Mouse (Mus musculus) kidney, postnatal 25 days (tissue): ENCODE results near the gene 3110021N24Rik.
A peak's percentile ranks its signal among the peaks of the same experiment; 100 is the strongest.
"Not testable (repeated sequence)": the region's sequence is repeated elsewhere in the genome, so short reads cannot be mapped to it uniquely, and the experiment has no call there.

Experiments
- DNase-seq, 2 experiments: peaks; one replicate each; pipeline ENCODE4 v3.0.0; 2021; ENCODE audit warnings: mixed read lengths in 2 of 2

Gene 3110021N24Rik

DNA sequence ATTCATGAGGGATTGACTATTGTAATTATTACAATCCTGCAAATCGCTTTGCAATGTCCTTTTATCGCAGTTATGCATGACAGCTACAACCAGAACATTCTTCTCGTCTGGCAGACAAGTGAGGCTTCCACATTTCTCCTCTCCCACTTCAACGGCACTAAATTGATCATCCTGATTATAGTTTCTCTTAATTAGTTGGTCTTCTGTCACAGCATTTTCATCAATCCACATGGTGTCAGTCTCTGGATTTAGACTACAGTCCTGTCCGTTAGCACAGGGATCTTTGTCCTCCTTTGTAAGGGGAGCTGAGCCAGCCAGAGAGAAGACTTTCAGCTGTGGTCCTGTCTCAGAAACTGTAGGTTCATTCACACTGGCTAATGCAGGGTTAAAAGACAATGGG, at the start of gene 3110021N24Rik:
Gene 3110021N24Rik (plus strand): TSS at position 301 of the 400 bp plus-strand sequence.
- DNase-seq: no peak

DNA sequence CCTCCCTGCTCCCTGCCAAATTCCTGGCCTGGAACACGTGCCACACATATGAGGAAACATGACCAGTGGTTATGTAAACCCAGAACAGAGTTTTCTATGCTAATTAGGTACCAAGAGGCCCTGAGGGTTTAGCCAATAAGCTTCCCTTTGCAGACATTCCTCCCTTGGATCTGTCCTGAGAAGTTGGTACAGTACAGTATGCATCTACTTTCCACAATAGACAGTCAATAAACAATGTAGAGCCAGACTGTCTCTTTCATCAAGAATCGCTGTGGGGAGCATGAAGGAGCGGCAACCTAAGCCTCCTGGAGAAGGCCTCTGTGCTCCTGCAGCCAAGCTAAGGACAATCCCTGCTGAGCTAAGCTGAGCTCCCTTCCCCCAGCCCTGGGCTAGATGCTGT, 33.3 kb upstream of the 3110021N24Rik start:
- peak in 1 of 2 experiments; percentile 37 for DNase-seq

DNA sequence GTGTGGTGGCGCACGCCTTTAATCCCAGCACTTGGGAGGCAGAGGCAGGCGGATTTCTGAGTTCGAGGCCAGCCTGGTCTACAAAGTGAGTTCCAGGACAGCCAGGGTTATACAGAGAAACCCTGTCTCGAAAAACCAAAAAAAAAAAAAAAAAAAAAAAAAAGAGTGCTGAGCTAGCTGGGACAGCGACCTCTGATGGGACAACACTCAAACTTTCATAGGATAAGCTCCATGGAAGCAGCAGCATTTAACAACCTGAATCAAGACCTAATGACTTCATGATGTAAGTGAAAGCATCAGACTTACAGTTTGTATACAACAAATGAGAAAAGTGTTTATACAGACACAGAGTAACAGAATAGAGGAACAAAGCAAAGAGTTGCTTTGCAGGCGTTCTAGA, 32.4 kb upstream of the 3110021N24Rik start:
- not testable (repeated sequence) for DNase-seq

DNA sequence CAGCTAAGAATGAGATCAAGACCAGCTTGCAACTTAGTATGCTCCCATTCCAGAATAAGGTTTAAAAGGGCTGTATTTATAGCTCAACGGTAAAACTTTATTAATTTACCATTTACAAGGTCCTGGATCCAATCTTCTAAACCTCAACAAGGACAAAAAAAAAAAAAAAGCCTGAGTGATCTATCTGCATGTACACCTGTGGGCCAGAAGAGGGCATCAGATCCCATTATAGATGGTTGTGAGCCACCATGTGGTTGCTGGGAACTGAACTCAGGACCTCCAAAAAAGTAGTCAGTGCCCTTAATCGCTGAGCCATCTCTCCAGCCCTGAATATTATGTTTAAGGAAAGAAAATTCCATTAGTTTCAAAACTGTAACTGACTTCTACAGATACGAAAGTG, 29.0 kb upstream of the 3110021N24Rik start:
- DNase-seq: no peak

DNA sequence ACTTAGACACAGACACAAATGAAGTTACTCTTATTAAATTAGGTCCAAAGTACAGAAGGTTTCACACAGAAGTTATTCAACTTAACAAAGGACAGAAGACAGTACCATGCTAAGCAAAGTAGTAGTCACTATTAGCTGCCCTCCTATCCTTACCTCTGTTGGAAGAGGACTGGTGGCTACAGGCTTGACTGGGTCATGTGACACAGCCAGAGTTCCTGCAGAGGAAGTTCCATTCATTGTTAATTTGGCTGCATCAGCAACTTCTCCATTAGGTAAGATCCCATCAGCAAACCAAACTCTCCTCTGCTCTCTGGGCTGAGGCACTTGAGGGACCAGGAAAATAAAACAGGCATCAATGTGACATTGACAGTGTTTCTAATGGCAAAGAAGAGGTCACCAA, 28.0 kb upstream of the 3110021N24Rik start:
- DNase-seq: no peak

DNA sequence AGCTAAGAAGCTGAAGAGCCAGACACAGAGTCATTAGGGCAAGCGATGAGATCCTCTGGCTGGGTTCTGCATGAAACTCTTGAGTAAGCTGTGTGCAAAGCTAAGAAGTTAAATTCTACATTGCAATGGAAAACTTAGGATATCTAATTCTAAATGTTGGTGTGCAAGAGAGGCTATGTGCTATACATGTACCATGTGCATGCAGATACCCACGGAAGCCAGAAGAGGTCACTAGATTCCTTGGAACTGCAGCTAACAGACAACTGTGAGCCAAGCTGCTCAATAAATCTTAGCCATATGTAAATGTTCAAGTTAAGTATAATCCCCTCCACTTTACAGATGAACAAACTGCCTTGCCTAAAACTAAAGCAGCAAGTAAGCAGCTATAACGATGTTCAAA, 22.5 kb upstream of the 3110021N24Rik start:
- DNase-seq: peak; percentile 49 to 50

DNA sequence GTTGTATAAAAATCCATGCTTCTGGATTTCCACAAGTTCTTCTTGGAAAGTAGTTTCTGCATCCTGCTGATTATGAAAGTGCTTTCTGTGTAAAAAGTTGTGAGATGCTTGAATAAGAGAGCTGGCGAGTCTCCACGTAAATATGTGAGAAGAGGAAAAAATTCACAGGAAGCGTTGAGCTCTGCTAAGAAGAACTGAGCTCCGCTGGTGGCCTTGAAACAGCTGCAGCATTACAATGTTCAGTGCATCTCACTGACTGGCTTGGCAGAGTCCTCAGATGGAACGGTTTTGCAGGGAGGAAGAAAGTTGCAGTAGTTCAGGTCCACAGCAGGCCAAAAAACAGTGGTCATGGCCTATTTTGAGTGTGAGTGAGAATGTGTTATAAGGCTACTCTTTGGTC, 11.2 kb upstream of the 3110021N24Rik start:
- no peak for DNase-seq

DNA sequence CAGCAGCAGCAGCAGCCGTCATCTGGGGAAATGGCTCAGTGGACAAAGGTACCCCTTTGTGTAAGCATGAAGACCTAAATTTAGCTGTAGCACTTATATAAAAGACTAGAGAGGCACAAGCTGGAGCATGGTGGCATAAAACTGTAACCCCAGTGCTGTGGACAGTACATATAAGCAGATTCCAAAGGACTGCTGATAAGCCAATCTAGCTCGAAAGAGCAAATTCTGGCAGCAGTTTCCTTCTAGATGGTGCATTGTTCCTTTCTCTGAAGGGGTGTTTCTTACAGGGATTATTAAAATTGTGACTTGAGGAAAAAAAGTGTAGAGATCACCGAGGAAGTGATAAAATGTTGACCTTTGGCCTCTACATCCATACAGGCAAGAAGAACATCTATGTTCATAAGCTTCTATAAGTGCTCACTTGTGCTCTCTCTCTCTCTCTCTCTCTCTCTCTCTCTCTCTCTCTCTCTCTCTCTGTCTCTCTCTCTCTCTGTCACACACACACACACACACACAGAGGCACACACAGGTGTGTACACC, 1.9 kb downstream of the 3110021N24Rik start:
- DNase-seq: no peak

DNA sequence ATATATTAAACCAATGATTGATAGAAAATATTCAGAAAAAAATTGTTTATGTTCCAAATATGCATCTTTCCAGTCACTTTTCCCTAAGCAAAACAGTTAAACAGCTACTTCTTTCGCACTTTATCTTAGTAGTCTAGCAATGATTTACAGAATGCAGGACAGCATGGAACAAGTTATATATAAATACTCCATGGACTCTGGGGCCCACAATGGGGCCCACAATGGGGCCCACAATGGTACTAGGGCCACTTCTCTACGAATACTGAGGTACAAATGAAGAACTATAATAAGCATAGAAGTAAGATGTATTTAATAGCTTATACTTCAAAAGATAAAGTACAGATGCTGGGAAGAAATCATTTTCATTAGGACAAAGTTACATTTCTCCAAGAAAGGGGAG, 4.7 kb downstream of the 3110021N24Rik start:
- no peak for DNase-seq

DNA sequence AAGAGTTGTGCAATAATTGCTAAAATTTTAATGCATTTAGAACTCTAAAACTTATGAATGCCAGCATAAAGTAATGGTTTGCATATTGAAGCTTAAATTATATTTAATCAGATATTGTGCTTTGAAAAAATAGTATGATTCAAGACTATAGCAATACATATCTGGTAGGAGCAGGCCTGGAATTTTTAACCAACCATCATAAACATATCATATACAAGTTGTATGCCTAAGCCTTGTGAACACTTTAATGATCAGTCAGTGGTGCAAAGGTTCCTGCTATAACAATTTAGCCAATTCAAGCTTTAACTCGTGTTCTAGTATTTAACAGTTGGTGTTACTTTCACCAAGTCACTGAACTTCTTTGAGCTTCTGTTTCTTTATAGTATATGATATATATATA, 11.0 kb downstream of the 3110021N24Rik start:
- DNase-seq: no peak

DNA sequence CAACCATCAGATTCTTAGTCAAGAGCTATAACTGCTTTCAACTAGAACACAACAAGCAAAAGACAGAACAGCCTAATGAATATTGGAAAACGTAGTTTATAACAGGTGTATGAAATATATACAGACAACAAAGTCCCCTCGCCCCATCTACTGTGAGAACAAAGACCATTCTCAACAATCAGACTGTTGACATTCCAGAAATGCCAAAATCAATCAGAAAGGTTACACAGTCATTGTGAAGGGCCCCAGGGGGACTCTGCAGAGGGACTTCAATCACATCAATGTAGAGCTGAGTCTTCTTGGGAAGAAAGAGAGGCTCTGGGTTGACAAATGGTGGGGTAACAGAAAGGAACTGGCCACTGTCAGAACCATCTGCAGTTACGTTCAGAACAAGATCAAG, 12.1 kb downstream of the 3110021N24Rik start:
- no peak for DNase-seq

DNA sequence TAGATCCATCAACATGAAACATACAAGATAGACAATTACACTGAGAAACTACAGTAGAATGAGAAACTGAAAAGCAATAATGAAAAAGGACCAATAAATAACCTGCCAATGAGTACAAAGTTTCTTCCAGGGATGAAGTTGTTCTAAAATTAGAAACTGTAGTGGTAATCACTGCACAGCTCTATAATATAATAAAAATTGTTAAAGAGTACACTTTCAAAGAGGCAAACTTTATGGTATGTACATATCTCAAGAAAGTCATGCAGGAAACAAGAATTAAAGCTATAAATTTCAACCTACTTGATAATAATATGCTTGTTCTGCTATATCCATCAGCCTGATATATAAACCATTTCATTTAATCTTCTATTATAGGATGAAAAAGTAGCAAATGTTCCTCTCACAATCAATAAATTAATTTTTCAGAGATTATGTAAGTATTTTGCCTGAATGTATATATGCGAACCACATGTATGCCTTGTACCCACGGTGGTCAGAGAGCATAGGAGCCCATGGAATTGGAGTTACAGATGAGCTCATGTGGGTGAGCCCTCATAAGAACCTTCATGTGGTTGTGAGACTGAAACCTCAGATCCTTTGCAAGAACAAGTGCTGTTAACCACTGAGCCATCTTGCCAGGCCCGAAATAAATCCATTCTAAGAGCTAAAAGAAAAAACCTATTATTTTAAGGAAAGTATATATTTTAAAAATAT, 26.9 kb downstream of the 3110021N24Rik start:
- DNase-seq: no peak

DNA sequence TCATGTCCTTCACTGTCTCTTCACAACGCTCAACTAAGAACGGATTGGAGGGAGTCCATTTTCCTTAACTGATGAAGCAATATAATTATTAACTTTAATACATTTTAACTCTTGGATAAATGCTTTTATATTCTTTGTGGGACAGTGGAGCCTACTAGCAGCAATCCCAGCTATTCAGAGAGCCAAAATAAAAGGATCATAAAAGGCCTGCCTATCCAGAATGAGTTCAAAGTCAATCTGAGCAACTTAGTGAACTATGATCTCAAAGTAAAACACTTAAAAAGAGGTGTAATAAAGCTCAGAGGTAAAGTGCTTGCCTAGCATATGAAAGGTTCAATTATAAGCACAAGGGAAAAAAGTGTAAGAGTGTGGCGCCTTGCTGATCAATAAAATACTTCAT, 40.1 kb downstream of the 3110021N24Rik start:
- DNase-seq: no peak

DNA sequence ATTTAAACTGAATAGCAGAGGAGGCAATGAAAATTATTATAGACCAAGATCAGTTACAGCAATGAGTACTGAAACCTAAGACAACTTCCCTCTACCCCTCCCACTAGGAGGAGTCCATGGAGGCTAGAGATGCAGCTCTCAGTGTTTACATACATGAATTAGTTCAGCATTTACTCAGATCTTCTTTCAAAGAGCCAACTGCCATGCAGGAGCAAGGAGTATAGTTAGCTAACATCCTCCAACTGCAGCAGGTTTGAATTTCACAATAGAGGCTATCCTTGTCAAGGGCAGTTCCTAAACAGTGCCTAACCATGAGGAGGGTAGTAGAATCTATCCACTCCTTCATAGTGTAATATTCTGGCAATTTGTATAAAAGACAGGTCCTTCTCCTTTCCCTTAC, 49.1 kb downstream of the 3110021N24Rik start:
- DNase-seq: no peak

DNA sequence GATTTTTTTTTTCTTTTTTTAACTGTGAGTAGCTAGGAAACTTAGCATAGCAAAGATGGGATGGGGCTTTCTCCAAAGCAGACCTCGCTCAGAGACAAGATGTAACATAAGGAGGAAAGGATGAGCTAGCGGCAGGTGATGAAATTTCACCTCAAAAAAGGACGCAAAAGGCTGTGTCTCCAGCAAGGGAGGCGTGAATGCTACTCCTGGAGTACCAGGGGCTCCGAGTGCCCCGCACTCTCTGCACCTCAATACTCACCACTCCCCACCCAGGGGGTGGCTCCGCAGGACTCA, 60.3 kb downstream of the 3110021N24Rik start:
- no peak for DNase-seq

DNA sequence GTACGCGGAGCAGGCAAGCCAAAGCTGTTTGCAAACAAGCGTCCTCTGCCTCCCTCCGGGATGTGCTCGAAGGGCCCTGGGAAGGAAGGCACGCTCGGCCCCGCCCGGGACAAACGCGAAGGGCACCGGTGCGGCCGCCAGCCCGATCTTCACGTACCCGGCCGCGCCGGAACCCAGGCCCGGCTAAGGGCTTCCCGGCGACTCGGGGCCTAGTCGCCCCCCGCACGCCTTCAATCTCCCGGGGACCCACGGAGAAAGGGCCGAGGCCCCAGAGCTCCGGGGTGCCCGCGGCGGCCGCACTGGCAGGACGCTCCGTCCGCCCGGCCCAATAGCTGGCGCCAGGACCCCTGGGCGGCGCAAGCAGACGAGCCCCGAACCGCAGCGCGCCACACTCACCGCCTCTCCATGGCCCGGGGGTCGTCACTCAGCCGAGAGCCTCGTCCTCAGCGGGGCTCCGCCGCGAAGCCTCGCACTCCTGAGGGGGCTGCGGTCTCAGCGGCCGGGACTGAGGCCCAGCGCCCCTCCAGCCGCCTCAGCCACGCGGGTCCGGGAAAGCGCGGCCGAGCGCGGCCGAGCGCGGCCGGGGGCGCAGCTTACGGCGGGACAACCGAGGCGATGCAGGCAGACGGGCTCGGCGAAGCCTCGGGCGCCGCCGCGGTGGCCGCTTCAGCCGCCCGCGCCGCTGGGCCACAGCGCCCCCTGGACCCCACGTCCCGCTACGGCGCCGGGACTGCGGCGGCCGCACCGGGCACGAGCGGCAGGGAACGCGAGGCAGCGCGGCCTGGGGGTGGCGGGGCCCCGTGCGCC, 60.8 kb downstream of the 3110021N24Rik start, which contains the start of gene Zfyve9:
Gene Zfyve9 (minus strand): TSS at position 742 of the 807 bp plus-strand sequence.
- peak; percentile 78 to 89 for DNase-seq

DNA sequence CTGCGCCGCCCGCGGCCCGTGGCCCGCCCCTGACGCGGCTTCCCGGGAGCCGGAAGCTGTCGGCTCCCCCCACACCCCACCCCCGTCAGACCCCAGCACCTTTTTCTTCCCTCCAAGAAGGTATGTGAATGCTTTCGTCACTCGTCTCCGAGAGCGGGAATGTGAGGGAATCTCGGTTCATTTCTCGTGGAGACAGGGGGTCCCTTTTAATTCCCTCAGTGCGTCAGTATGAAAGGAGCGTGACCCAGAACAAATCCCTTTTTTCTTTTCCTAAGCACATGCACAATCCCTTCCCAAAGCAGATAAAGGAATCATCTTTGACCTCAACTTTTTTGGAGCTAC, 61.4 kb downstream of the 3110021N24Rik start:
- no peak for DNase-seq

DNA sequence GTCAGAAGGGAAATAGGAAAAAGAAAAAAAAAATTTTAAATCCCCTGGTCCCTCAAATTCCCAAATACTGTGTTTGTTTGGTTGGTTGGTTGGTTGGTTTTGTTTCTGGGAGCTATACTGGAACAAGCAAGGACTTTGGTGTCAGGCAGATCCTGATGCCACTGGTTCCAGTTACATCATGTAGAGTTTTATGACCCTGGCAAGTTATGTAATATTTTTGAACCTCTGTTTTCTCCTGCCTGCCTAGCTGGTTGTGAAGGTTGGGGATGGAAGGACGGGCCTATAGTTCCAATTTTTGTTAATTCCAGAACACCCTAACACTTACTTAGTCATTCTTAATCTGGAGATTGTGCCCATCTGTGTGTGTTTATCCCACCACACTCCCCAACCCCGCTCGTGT, 62.1 kb downstream of the 3110021N24Rik start:
- peak in 1 of 2 experiments; percentile 43 for DNase-seq

DNA sequence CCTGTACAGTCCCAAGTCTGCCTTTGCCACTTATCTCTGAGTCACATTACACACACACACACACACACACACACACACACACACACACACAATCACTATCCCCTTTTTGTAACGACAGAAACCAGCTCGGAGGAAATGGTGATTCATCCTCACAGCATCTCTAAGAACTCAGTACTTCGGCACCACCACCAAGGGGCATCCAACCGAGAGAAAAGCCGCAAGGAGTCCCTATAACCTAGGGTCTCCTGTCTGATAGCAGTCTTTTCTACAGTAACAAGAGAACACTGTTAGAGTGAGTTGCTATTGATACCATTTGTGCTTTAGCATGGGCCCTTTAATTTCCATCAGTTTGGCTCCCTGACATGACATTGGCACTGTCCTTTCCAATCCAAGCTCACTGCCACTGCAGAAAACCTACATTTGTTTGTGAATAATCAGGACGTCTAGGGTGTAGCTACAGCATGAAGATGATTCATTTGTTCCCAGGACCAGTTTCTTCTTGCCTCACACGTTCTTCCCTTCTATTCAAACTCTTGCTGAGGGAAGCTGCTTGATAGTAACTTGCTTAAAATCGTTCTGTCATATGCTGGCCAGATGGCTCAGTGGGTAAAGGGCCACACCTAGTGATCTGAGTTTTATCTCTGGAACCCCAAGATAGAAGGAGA, 63.1 kb downstream of the 3110021N24Rik start:
- no peak for DNase-seq

DNA sequence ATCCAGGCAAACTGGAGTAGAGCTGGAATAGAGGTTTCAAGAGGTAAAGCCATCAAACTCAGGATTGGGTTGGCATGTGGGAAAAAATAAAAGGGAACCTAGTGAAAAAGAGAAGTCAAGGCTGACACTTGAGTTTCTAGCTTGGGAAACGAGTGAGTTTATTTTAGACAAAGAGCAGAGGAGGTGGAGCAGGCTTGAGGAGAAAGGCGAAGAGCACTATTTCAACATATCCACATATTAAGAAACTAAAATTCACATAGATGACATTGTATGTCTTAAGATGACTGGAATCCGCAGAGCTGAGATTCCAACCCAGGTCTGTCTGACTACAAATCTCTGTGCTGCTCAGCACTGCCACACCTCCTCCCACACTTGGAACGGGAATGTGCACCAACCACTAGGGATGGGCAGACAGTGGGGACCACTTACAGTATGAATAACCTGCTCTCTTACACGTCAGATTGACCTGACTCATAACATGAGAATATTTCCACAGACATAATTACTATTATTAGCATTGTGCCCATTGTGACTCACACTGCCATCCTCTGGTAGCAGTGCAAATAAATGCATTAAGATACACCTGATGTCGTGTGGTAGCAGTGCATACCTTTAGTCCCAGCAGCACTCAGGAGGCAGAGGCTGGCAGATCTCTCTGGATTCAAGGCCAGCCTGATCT, 69.9 kb downstream of the 3110021N24Rik start:
- DNase-seq: no peak

DNA sequence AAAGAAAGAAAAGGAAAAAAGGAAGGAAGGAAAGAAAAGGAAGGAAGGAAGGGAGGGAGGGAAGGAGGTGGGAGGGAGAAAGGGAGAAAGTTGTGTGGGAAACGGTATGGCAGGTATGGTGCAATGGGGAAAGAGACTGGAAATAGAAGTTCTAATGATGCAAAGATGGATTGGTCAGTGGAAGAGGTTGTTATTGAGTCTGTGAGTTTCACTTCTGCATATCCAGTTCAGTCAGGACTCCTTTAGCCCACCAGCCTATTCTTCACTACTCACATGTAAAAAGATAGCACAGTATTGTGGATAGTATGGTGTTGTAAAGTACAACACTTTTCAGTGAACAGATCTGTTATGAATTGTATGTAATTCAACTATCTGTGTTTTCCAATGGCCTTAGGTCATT, 71.1 kb downstream of the 3110021N24Rik start:
- no peak for DNase-seq

DNA sequence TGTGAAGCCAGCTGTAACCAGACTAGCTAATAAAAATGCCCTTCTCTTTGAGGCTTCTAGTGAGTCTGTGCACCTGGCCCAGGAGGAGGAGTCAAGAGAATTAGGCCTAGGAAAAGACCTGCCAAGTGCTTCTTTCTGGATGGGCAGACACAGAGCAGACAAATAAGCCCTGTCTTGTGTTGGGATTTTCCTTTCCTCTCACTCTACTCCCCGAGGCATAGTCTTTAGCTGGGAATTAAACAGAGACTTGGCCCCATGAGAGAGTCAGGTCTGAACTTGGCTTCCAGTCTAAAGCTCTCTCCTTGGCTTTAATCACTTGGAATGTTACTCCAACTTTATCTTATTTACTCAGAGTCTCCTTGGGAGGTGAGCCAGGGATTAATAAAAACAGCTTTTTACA, 74.5 kb downstream of the 3110021N24Rik start:
- no peak for DNase-seq

DNA sequence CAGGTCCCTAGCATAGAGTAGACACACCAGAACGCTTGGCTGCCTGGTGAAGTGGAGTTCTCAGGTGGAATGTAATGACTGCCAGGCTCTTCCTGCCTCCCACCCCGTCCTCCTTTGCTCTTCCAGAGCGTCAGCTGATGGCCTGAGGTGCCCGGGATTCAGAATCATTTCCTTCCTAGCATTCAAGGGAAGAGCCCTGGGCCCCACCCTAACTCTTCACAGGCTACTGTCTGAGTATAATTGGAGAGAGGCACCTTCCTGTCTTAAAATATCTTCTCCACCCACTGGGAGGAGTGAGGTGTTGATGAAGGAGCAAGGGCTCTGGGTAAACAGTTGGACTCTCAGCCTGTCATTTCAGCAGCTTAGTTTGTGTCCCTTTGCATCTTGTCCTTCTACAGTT, 77.3 kb downstream of the 3110021N24Rik start:
- DNase-seq: peak; percentile 25 to 49
